Mouse (Mus musculus): Measurements from ENCODE around the gene Dnajc9.

The Dnajc9 gene

GRCm38 (mm10) chr14:20388441-20389129 is at the start of gene Dnajc9:
Dnajc9 (minus strand) TSS chr14:20388910.
- in situ Hi-C loops (cut with MseI, MboI): no loop called here

- in situ Hi-C loops (cut with MseI, MboI): no loop called here
Measured at GRCm38 (mm10) chr14:20436976-20437375, 48.3 kb upstream of the Dnajc9 start.

DNA sequence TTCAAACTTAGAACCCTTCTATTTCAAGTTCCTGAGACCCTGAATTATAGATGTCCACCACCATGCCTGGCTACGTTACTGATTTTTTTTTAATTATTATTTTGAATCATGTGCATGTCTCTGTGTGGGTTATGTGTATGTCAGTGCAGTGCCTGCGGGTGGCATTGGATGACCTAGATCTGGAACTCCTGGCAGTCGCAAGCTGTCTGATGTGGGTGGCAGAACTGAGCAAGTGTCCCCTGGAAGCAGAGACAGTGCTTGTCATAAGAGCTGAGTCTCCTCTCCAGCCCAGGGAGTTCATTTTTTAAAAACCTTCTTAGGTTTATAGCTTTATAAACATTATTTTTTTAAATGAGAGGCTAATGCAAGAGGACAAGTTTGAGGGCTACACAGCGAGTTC is 43.7 kb upstream of the Dnajc9 start:
- in situ Hi-C loops (cut with MseI, MboI): no loop called here

DNA sequence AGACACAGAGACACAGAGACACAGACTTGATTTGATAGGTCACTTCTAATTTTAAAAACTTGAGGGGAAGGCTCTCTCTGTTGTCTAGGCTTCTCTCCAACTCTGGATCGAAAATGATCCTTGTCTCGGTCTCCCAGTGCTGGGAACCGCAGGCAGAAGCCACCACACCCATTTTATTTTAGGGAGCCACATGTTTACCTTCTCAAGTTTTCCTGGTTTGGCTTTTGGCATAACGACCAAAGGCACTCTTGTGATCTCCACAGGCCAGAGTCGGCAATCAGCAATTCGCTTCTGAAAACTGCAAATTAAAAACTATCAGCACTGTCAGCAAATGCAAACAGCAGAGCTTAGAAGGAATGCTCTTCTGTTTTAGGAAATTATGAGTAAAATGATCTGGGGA is 43.0 kb upstream of the Dnajc9 start:
- in situ Hi-C loops (cut with MseI, MboI): no loop called here

GRCm38 (mm10) chr14:20429833-20430232 is 41.1 kb upstream of the Dnajc9 start:
- in situ Hi-C loops (cut with MseI, MboI): no loop called here

DNA sequence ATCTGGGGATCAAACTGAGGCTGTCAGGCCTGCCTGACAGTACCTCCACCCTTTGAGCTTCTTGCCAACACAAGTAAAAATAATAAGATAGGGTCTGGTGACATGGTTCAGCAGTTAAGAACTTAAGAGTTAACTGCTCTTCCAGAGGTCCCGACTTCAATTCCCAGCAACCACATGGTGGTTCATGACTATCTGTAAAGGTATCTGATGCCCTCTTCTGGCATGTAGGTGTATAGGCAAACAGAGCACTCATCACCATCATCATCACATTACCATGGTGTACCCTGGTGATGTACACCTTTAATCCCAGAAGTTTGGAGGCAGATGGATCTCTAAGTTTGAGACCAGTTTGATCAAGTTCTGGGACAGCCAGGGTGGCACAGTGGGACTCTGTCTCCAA is 39.9 kb upstream of the Dnajc9 start:
- in situ Hi-C loops (cut with MseI, MboI): no loop called here

DNA sequence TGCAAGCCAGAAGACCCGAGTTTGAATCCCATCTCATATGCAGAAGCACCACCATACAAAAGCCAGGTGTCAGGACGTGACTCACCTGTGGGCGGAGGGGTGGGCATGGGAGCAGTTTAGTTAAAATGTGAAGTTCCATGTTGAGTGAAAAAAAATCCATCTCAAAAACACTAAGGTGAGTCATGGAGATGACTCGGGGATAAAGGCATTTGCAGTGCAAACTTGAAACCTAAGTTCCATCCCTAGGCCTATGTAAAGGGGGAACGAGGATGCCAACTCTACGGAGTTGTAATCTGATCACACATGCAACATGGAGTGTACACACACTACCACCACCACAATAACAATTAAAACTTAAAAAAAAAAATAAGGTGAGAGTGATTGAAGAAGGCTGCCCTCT is 34.3 kb upstream of the Dnajc9 start:
- in situ Hi-C loops (cut with MseI, MboI): no loop called here

DNA sequence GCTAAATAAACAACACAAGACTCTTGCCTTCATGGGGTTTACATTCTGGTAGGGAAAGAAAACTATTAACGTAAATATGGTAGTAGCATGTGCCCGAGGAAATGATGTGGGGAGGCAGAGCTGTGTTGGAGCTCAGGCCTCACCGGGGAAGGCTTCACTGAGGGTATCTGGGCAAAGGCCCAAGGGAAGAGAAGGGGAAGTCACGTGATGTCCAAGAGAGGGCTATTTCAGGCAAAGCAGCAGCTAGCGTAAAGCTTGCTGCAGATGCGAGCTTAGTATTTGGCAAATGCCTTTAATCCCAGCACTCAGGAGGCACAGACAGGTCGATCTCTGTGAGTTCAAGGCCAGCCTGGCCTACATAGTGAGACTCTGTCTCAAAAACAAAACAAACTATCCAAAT is 33.5 kb upstream of the Dnajc9 start:
- in situ Hi-C loops (cut with MseI, MboI): no loop called here

DNA sequence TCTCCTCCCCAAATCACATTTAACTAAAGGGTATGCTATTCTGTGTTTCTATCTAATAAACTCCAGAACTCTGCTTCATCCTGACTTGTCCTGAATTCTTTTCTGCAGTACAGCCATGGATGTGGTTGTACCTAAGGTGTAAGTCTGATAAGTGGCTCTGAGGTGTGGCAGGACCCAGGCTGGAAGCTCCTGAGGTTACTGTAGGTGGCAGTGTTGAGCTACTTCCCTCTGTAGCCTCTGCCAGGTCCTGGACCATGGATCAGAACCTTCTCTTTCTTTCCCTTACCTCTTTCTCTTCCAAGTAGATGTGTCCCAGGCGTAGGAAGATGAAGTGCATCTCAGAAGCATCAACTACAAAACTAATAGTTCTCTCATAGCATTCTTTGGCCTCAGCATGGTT is 11.4 kb upstream of the Dnajc9 start:
- in situ Hi-C loops (cut with MseI, MboI): no loop called here

- in situ Hi-C loops (cut with MseI, MboI): no loop called here
Measured at GRCm38 (mm10) chr14:20398864-20399263, 10.2 kb upstream of the Dnajc9 start.

- in situ Hi-C loops (cut with MseI, MboI): no loop called here
Measured at GRCm38 (mm10) chr14:20397220-20397619, 8.5 kb upstream of the Dnajc9 start.

GRCm38 (mm10) chr14:20393205-20393913 is 4.6 kb upstream of the Dnajc9 start, which contains the start of gene Mrps16:
Mrps16 (minus strand) TSS chr14:20393634.
- in situ Hi-C loops (cut with MseI, MboI): no loop called here

DNA sequence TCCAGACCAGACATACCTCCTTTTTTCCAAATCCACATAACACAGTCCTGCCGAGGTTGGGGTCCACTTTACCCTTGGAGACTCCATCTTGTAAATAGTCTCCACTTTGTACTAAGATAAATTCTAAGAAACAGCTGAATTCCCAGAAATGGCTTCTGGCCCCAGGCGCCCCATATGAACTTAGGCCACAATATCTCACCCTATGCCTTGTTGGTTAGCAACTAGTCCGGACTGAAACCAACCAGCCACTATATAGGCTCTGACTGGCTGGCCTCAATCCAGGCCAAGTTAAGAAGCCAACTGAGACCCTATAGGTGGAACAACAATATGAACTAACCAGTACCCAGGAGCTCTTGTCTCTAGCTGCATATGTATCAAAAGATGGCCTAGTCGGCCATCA is 3.6 kb upstream of the Dnajc9 start:
- in situ Hi-C loops (cut with MseI, MboI): no loop called here

DNA sequence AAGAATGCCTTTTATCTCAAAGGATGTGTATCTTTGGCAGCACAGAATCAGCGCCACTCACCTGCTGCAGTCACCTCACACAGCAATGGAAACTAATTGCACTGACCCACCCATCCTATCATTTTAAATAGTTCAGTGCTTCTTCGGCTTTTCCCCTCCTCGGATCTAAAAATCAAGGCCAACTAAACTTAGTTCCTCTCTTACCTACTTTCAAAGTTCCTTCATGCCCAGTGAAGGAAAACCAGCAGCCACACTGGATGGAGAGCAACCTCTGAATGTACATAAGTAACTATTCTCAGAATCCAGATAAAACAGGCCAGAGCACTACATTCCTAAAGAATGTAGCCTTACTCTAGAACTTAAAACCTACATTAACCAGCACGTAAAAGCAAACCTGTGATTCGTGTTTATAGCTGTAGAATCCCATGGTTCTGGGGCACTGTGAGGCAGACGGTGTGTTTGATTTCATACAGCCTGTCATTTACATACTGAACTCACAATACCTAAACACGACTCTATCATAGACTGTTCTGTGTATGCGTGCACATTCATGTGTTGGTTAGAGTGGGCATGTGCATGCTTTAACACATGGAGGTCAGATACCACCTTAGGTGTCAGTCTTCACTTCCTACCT is 853 bp upstream of the Dnajc9 start:
- in situ Hi-C loops (cut with MseI, MboI): no loop called here

- in situ Hi-C loops (cut with MseI, MboI): no loop called here
Measured at GRCm38 (mm10) chr14:20379753-20380430, 8.8 kb downstream of the Dnajc9 start.

GRCm38 (mm10) chr14:20379087-20379640 is 9.5 kb downstream of the Dnajc9 start:
- in situ Hi-C loops (cut with MseI, MboI): no loop called here

- in situ Hi-C loops (cut with MseI, MboI): no loop called here
Measured at GRCm38 (mm10) chr14:20378313-20379061, 10.2 kb downstream of the Dnajc9 start.

DNA sequence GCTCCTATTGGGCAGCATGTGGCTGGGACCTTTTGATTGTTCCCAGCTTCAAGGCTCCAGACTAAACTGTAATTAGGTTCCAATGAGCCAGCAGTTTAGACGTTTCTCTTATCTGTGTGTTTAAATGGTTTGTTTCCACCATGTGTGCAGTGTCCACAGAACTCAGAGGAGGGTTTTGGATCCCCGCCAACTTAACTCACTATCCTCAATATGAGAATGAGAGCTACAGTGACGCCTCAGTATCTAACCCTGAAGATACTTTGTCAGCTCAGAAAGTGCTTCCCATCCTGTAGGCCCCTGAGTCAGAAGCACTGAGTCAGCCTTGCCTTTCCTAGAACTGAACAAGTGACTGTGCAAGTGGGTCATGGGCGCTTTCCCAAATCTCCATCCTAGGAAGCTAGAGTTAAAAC is 11.6 kb downstream of the Dnajc9 start:
- in situ Hi-C loops (cut with MseI, MboI): no loop called here

GRCm38 (mm10) chr14:20371854-20372253 is 16.9 kb downstream of the Dnajc9 start:
- in situ Hi-C loops (cut with MseI, MboI): no loop called here

GRCm38 (mm10) chr14:20370798-20371197 is 17.9 kb downstream of the Dnajc9 start:
- in situ Hi-C loops (cut with MseI, MboI): no loop called here

- in situ Hi-C loops (cut with MseI, MboI): no loop called here
Measured at GRCm38 (mm10) chr14:20368271-20368670, 20.4 kb downstream of the Dnajc9 start.

Measured in mouse trophoblast stem cell (cell line).